Mouse (Mus musculus) NIH3T3 (cell line): ENCODE data around the gene Olfr485.
"Not testable (repeated sequence)": the region's sequence is repeated elsewhere in the genome, so short reads cannot be mapped to it uniquely, and the experiment has no call there.

ENCODE experiments used
- DNase-seq: peaks from one replicate; pipeline ENCODE4 v3.0.0-alpha.2; 2012; ENCODE audit warnings: low read depth

The Olfr485 gene

GRCm38 (mm10) chr7:108159771-108160170, at the start of gene Olfr485:
TSS of gene Olfr485 (minus strand) at chr7:108159871.
- DNase-seq = no peak

DNA sequence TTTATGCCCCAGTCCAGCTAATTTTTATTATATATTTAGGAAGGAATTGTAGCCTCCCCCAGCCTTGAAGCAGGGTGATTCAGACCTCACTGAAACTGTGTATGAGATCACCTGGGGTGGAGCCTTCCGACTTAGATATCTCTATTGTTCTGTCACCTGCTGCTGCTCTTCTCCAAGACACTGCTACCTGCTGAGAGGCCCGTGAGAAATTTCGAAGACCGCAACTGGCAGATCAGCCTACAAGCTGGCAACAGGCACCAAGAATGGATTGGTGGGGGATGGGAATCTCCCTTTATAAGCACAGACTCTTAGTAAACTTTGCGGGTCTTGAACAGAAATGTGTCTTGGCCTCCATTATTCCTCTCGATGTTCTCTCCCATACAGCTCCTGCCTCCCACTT, 37.3 kb upstream of the Olfr485 start:
- no peak for DNase-seq

GRCm38 (mm10) chr7:108196337-108196736, 36.7 kb upstream of the Olfr485 start:
- DNase-seq = not testable (repeated sequence)

GRCm38 (mm10) chr7:108192714-108193113, 33.0 kb upstream of the Olfr485 start:
- DNase-seq = not testable (repeated sequence)

DNA sequence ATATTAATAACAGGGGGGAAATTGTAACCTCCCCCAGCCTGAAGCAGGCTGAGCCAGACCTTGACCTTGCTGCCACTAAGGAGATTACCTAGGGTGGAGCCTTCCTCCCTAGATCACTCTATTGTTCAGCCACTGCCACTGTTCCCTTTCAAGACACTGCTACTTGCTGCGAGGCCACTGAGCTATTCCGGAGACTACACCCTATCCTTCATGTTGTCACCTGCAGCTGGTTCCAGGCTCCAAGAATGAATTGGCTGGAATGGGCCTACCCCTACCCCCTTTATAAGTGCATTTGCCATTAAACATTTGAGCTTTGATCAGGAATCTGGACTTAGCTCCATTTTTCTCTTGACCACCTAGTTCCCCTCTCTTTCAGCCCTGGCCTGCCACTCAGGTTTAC, 31.5 kb upstream of the Olfr485 start:
- DNase-seq = not testable (repeated sequence)

DNA sequence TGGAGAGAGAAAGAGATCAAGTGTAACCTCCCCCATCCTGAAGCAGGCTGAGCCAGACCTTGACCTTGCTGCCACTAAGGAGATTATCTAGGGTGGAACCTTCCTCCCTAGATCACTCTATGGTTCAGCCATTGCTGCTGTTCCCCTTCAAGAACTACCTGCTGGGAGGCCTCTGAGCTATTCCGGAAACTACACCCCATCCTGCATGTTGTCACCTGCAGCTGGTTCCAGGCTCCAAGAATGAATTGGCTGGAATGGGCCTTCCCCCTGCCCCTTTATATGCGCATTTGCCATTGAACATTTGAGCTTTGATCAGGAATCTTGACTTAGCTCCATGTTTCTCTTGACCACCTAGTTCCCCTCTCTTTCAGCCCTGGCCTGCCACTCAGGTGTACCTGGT, 25.6 kb upstream of the Olfr485 start:
- not testable (repeated sequence) for DNase-seq

GRCm38 (mm10) chr7:108184401-108184800, 24.7 kb upstream of the Olfr485 start:
- not testable (repeated sequence) for DNase-seq

- not testable (repeated sequence) for DNase-seq
These were observed 13.0 kb upstream of the Olfr485 start, which contains the start of gene Olfr486 for GRCm38 (mm10) chr7:108172642-108173041. TSS of gene Olfr486 (minus strand) at chr7:108172742.

GRCm38 (mm10) chr7:108127349-108127748, 32.3 kb downstream of the Olfr485 start, which contains the start of gene Olfr484:
TSS of gene Olfr484 (minus strand) at chr7:108127449.
- no peak for DNase-seq

DNA sequence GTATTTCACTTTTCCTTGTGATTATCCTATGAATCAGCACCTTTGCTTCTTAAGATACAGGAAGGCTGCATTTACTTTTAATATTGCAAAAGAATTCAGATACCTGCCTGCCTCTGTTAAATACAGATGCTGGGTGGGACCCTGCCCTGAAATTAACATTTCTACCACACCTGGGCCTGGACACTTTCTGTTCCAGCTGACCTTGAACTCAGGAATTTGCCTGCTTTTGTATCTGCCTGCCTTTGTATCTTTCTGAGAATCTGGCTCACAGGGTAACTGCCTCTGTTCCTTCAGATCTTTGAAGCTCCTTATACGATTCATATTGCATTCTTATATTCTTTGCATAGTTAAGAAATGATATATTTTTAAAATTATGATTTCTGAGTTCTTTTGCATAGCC, 38.3 kb downstream of the Olfr485 start:
- DNase-seq = no peak

DNA sequence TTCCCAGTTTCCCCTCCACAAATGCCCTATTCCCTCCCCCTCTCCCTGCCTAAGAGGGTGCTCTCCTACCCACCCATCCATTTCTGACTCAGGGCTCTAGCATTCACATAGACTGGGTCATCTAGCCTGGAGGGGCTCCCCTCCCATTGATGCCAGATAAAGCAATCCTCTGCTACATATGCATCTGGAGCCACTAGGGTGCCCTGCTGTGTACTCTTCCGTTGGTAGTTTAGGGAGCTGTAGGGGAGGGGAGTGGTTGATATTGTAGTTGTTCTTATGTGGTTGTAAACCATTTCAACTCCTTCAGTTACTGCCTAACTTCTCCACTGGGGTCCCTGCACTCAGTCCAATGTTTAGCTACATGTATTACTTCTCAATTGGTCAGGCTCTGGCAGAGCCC, 39.0 kb downstream of the Olfr485 start:
- DNase-seq = no peak
